Mouse (Mus musculus): ENCODE measurements around the gene Cct8. TPM values are rescaled to one million over a fixed set of nuclear protein-coding genes. Genes with fewer than 3 reads are reported as not detected.

Gene Cct8
- 185 and 211 TPM in 2 replicates for polyA plus RNA-seq (2015; fragmentation: Nextera tagmentation; extraction: Ambion mirVana)

DNA sequence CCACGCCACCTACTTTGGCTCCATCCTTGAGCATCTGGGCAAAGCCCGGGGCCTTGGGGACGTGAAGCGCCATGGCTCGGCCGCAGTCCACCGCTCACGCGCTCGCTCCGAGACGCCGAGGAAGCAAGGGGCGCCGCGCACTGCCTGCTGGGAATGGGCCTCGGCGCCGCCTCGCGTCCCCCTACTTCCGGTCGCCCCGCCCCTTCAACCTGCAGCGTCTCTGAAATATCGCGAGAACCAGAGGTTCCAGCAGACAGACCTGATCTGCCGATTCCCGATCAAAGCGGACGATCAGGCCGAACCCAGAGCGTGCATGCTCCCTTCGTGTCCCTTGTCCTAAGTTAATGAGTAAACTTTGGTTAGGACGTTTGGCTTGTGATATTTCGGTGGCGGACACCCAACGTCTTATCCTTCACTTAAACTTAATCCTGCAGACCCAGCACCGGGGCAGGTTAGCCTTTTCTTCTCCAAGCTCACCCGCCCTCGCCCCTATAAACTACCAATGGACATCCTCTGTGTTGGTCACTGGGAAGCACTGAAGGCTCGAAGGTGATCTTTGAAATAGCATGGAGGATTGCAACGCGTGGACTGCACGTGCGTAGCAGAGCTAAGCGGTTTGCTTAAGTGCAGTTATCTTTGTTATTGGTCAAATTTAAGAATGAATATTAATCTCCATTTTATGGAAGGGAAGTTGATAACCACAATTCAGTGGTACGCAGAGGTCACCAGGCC lies at the start of gene Cct8:
Cct8 (minus strand) TSS at position 158 of the 732 bp plus-strand sequence.
- Histone ChIP-seq H3K9ac (ENCODE audit: low read depth, low read length) (peak within 1 kb of the TSS; percentile 92), H3K4me3 (ENCODE audit: low read depth, low read length) (peak within 1 kb of the TSS; percentile 78), H3K4me2 (ENCODE audit: low read depth, low read length) (peak within 1 kb of the TSS; percentile 94), H3K4me1 (ENCODE audit: control insufficient read depth, low read depth, low read length) (peaks cover 15% of the 10 kb centered on the region), H3K9me3 (replicated peaks; ENCODE audit: control insufficient read depth, low read length) (no peaks in the 10 kb centered on the region), H3K36me3 (ENCODE audit: control insufficient read depth, insufficient read depth) (peaks cover 16% of the 10 kb centered on the region), H3K27ac (ENCODE audit: low read length) (peak within 1 kb of the TSS; percentile 91), H3K27me3 (ENCODE audit: control insufficient read depth, insufficient read depth, low read depth, low read length) (no peaks in the 10 kb centered on the region)
- ATAC-seq (ENCODE audit: low read depth): peak; percentile 94
- WGBS (ENCODE audit: insufficient replicate concordance): under 1% methylated on average over 45 of the region's 48 CpGs

DNA sequence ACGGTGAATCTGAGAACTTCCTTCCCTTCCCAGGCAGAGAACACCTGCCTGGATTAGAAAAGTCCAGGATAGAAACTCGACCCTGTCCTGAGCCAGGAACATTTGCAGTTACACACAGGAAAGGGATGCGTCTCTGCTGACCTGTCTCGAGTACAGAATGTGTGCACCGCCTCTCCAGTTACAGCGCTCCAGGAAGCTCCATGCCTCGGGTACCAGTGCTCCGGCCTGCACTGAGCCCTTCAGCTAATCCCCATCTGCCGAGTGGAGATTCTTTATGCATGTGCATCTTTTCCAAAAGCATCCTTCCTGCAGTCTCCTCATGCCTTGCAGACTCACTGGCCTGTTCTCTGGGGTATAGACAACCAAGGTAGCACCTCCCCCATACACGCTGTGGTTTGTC lies 33.1 kb upstream of the Cct8 start:
- no peak for ATAC-seq (ENCODE audit: low read depth)
- Histone ChIP-seq H3K36me3 (ENCODE audit: control insufficient read depth, insufficient read depth) (no peaks in the 10 kb centered on the region), H3K9ac (ENCODE audit: low read depth, low read length) (no peak overlapping the region), H3K27ac (ENCODE audit: low read length) (no peak overlapping the region), H3K4me3 (ENCODE audit: low read depth, low read length) (no peak overlapping the region), H3K27me3 (ENCODE audit: control insufficient read depth, insufficient read depth, low read depth, low read length) (no peaks in the 10 kb centered on the region), H3K4me2 (ENCODE audit: low read depth, low read length) (no peak overlapping the region), H3K9me3 (replicated peaks; ENCODE audit: control insufficient read depth, low read length) (no peaks in the 10 kb centered on the region), H3K4me1 (ENCODE audit: control insufficient read depth, low read depth, low read length) (no peaks in the 10 kb centered on the region)
- WGBS (ENCODE audit: insufficient replicate concordance): 56% methylated on average over 10 of the region's 10 CpGs

DNA sequence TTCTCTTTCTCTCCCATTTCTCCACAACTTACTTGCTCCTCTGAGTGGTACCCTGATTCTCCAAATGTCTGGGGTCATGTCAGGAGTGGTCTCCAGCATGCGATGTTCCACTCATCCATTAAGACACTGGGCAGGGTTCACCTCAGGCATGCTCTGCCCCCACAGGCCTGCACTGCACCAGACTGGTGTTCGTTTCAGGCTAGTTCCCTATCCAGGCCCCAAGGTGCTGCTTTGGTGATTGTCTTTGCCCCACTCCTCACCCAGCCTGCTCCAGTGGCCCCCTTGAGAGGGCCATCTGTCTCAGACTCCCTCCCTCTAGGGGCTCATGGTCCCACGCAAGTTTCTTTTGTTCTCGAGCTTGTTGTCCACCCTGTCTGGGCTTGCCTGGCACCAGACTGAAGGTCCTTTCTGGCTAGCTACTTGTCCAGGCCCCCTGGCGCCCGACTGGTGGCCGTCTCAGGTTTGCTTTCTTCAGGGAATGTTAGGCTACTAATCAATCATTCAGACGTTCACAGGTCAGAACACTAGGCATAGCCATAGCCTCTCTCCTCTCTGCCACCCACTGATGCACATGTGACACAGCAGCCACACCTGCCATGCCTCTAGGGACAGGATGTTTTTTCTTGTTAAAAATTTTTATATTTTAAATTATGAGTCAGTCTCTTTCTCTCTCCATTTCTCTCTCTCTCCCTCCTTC lies 32.0 kb upstream of the Cct8 start:
- no peak overlapping the region for H3K4me2 ChIP-seq (ENCODE audit: low read depth, low read length)
- WGBS (ENCODE audit: insufficient replicate concordance): 43% methylated on average over 8 of the region's 8 CpGs
- H3K27me3 ChIP-seq (ENCODE audit: control insufficient read depth, insufficient read depth, low read depth, low read length): no peaks in the 10 kb centered on the region
- H3K9ac ChIP-seq (ENCODE audit: low read depth, low read length): no peak overlapping the region
- no peak overlapping the region for H3K27ac ChIP-seq (ENCODE audit: low read length)
- no peaks in the 10 kb centered on the region for H3K4me1 ChIP-seq (ENCODE audit: control insufficient read depth, low read depth, low read length)
- H3K4me3 ChIP-seq (ENCODE audit: low read depth, low read length): no peak overlapping the region
- no peaks in the 10 kb centered on the region for H3K36me3 ChIP-seq (ENCODE audit: control insufficient read depth, insufficient read depth)
- no peaks in the 10 kb centered on the region for H3K9me3 ChIP-seq (replicated peaks; ENCODE audit: control insufficient read depth, low read length)
- ATAC-seq (ENCODE audit: low read depth): no peak

GRCm38 (mm10) chr16:87524228-87524627 lies 28.6 kb upstream of the Cct8 start:
- Histone ChIP-seq H3K4me3 (ENCODE audit: low read depth, low read length) (no peak overlapping the region), H3K36me3 (ENCODE audit: control insufficient read depth, insufficient read depth) (no peaks in the 10 kb centered on the region), H3K27ac (ENCODE audit: low read length) (no peak overlapping the region), H3K4me2 (ENCODE audit: low read depth, low read length) (no peak overlapping the region), H3K9me3 (replicated peaks; ENCODE audit: control insufficient read depth, low read length) (no peaks in the 10 kb centered on the region), H3K9ac (ENCODE audit: low read depth, low read length) (no peak overlapping the region), H3K4me1 (ENCODE audit: control insufficient read depth, low read depth, low read length) (no peaks in the 10 kb centered on the region), H3K27me3 (ENCODE audit: control insufficient read depth, insufficient read depth, low read depth, low read length) (no peaks in the 10 kb centered on the region)
- 58% methylated on average over 5 of the region's 5 CpGs for WGBS (ENCODE audit: insufficient replicate concordance)
- peak; percentile 89 for ATAC-seq (ENCODE audit: low read depth)

- H3K36me3 ChIP-seq (ENCODE audit: control insufficient read depth, insufficient read depth): no peaks in the 10 kb centered on the region
- no peak for ATAC-seq (ENCODE audit: low read depth)
- H3K4me1 ChIP-seq (ENCODE audit: control insufficient read depth, low read depth, low read length): no peaks in the 10 kb centered on the region
- no peak overlapping the region for H3K4me2 ChIP-seq (ENCODE audit: low read depth, low read length)
- H3K27me3 ChIP-seq (ENCODE audit: control insufficient read depth, insufficient read depth, low read depth, low read length): no peaks in the 10 kb centered on the region
- H3K27ac ChIP-seq (ENCODE audit: low read length): no peak overlapping the region
- H3K4me3 ChIP-seq (ENCODE audit: low read depth, low read length): no peak overlapping the region
- WGBS (ENCODE audit: insufficient replicate concordance): 75% methylated on average over 14 of the region's 14 CpGs
- H3K9ac ChIP-seq (ENCODE audit: low read depth, low read length): no peak overlapping the region
- H3K9me3 ChIP-seq (replicated peaks; ENCODE audit: control insufficient read depth, low read length): no peaks in the 10 kb centered on the region
These were observed 16.7 kb upstream of the Cct8 start for GRCm38 (mm10) chr16:87512331-87512730.

DNA sequence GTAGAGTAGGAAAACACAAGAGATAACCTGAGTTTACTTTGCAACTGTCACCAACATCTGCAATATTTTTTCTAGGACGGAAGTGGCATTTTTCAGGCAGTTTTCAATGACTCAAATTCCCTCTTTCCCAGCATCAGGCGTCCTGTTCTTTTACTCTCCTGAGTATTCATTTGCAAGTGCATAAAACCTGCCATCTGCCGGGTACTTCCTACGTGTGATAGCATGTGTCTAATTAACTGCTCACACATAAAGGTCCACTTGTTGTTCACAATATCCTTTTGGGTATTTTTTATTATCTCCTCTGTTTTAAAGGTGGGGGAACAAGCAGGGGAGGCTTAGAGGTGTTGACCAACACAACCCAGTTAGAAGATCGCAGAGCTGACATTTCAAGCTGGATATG lies 16.0 kb upstream of the Cct8 start:
- H3K4me2 ChIP-seq (ENCODE audit: low read depth, low read length): no peak overlapping the region
- WGBS (ENCODE audit: insufficient replicate concordance): 67% methylated on average over 5 of the region's 5 CpGs
- ATAC-seq (ENCODE audit: low read depth): no peak

GRCm38 (mm10) chr16:87501304-87502078 lies 5.8 kb upstream of the Cct8 start:
- Histone ChIP-seq H3K4me3 (ENCODE audit: low read depth, low read length) (no peak overlapping the region), H3K27me3 (ENCODE audit: control insufficient read depth, insufficient read depth, low read depth, low read length) (no peaks in the 10 kb centered on the region), H3K4me1 (ENCODE audit: control insufficient read depth, low read depth, low read length) (peaks cover 9% of the 10 kb centered on the region), H3K36me3 (ENCODE audit: control insufficient read depth, insufficient read depth) (no peaks in the 10 kb centered on the region), H3K9me3 (replicated peaks; ENCODE audit: control insufficient read depth, low read length) (no peaks in the 10 kb centered on the region), H3K27ac (ENCODE audit: low read length) (no peak overlapping the region), H3K4me2 (ENCODE audit: low read depth, low read length) (no peak overlapping the region), H3K9ac (ENCODE audit: low read depth, low read length) (no peak overlapping the region)
- 30% methylated on average over 13 of the region's 13 CpGs for WGBS (ENCODE audit: insufficient replicate concordance)
- ATAC-seq (ENCODE audit: low read depth): peak; percentile 69

More for the DNA sequence above, 16.0 kb upstream of the Cct8 start:
- no peaks in the 10 kb centered on the region for H3K9me3 ChIP-seq (replicated peaks; ENCODE audit: control insufficient read depth, low read length)
- no peak overlapping the region for H3K9ac ChIP-seq (ENCODE audit: low read depth, low read length)
- no peak overlapping the region for H3K27ac ChIP-seq (ENCODE audit: low read length)
- H3K36me3 ChIP-seq (ENCODE audit: control insufficient read depth, insufficient read depth): no peaks in the 10 kb centered on the region
- no peak overlapping the region for H3K4me3 ChIP-seq (ENCODE audit: low read depth, low read length)
- H3K27me3 ChIP-seq (ENCODE audit: control insufficient read depth, insufficient read depth, low read depth, low read length): no peaks in the 10 kb centered on the region
- H3K4me1 ChIP-seq (ENCODE audit: control insufficient read depth, low read depth, low read length): no peaks in the 10 kb centered on the region

DNA sequence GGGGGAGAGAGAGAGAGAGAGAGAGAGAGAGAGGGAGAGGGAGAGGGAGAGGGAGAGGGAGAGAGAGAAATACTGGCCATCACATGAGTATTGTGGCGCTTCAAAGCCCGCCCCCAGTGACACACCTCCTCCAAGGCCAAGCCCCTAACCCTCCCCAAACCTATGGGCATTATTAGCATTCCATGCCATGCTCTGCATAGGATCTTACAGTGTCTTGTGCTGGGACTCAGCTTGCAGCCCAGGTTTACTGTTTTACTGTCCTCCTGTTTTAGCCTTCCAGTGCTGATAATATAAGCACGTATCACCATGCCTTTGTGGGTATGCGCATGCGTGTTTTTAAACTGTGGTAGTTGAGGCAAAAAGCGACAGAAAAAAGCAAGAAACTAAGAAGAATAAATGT lies 3.9 kb upstream of the Cct8 start:
- H3K27me3 ChIP-seq (ENCODE audit: control insufficient read depth, insufficient read depth, low read depth, low read length): no peaks in the 10 kb centered on the region
- H3K4me3 ChIP-seq (ENCODE audit: low read depth, low read length): no peak overlapping the region
- no peak overlapping the region for H3K9ac ChIP-seq (ENCODE audit: low read depth, low read length)
- no peak overlapping the region for H3K4me2 ChIP-seq (ENCODE audit: low read depth, low read length)
- no peak overlapping the region for H3K27ac ChIP-seq (ENCODE audit: low read length)
- no peaks in the 10 kb centered on the region for H3K9me3 ChIP-seq (replicated peaks; ENCODE audit: control insufficient read depth, low read length)
- WGBS (ENCODE audit: insufficient replicate concordance): 69% methylated on average over 6 of the region's 6 CpGs
- ATAC-seq (ENCODE audit: low read depth): no peak
- H3K36me3 ChIP-seq (ENCODE audit: control insufficient read depth, insufficient read depth): no peaks in the 10 kb centered on the region
- peaks cover 11% of the 10 kb centered on the region for H3K4me1 ChIP-seq (ENCODE audit: control insufficient read depth, low read depth, low read length)

All from liver, embryonic 16.5 days (tissue).